Mouse (Mus musculus) stomach, postnatal 0 days (tissue): ENCODE measurements around the gene Igf2bp2.

ENCODE experiments used
- CTCF ChIP-seq: IDR thresholded peaks from 2 replicates; pipeline ENCODE4 v1.5.1; 2016; ENCODE audit warnings: antibody characterized with exemption, low read depth, mild to moderate bottlenecking, moderate library complexity
- EP300 ChIP-seq: optimal IDR thresholded peaks from 2 replicates; pipeline ENCODE3; 2016; ENCODE audit warnings: antibody characterized with exemption

GRCm38 (mm10) chr16:22126936-22127335, 36.2 kb downstream of the Igf2bp2 start:
- TF ChIP-seq CTCF (0 out of 2 replicates have a peak, but pooled peaks have one; percentile 3), EP300 (no peak)
